Mouse (Mus musculus): ENCODE data around the gene Sirt1. TPM values are rescaled to one million over a fixed set of nuclear protein-coding genes. Genes with fewer than 3 reads are reported as not detected.

Gene Sirt1
- total and polyA plus RNA-seq, 3 experiments = 9.1 to 19.8 TPM; not detected in 1

GRCm38 (mm10) chr10:63337951-63338836, 43.3 kb downstream of the Sirt1 start:
- peak; percentile 61 for DNase-seq (ENCODE audit: low read depth, low spot score)
- H3K36me3 ChIP-seq (ENCODE audit: control insufficient read depth in 1 of 2, insufficient read depth in 2 of 2, low read length in 2 of 2) = peaks cover 0 to 10% of the 10 kb centered on the region in 2 experiments; a peak in 2 of 4 replicates
- no peak for TF ChIP-seq ETS1 (IDR thresholded peaks at IDR 0.05; ENCODE audit: low read depth, low read length)
- TF ChIP-seq ZC3H11A (IDR thresholded peaks at IDR 0.05; ENCODE audit: low read depth, low read length) = no peak
- TF ChIP-seq RAD21 (IDR thresholded peaks at IDR 0.05; ENCODE audit: low read depth, low read length) = no peak
- TF ChIP-seq MAX (IDR thresholded peaks at IDR 0.05; ENCODE audit: low read length) = peak; percentile 36; the same call in 1 of the 2 replicates
- TF ChIP-seq NRF1 (IDR thresholded peaks at IDR 0.05; ENCODE audit: insufficient read depth, low read depth, low read length, poor library complexity, severe bottlenecking) = peak; percentile 7; the same call in 1 of the 2 replicates
- peak in 1 of 2 experiments; percentile 17; a peak in 1 of 4 replicates for TF ChIP-seq POLR2A (IDR thresholded peaks at IDR 0.05; ENCODE audit: control insufficient read depth in 1 of 2, insufficient read depth in 1 of 2, low read depth in 1 of 2, low read length in 2 of 2, poor library complexity in 1 of 2)
- TF ChIP-seq POLR2AphosphoS2 (IDR thresholded peaks at IDR 0.05; ENCODE audit: low read length) = peak; percentile 4; the same call in 1 of the 2 replicates
- TF ChIP-seq USF1 (IDR thresholded peaks at IDR 0.05; ENCODE audit: low read depth, low read length) = peak; percentile 28; the same call in 1 of the 2 replicates
- H3K27me3 ChIP-seq (ENCODE audit: control insufficient read depth in 1 of 2, insufficient read depth in 2 of 2, low read length in 2 of 2) = no peaks in the 10 kb centered on the region
- H3K4me1 ChIP-seq (ENCODE audit: control insufficient read depth in 1 of 2, insufficient read depth in 2 of 2, low read length in 2 of 2) = peaks cover 3 to 12% of the 10 kb centered on the region in 2 experiments; a peak in 3 of 4 replicates
- H3K4me3 ChIP-seq (ENCODE audit: control insufficient read depth in 1 of 2, insufficient read depth in 1 of 2, low read depth in 2 of 2, low read length in 2 of 2) = peak overlapping the region; percentile 98 to 99
- peak overlapping the region; percentile 93 for H3K9ac ChIP-seq (ENCODE audit: control insufficient read depth, low read depth, low read length, poor library complexity, severe bottlenecking)
- no peaks in the 10 kb centered on the region for H3K9me3 ChIP-seq (replicated peaks; ENCODE audit: insufficient read depth, low read length)
- H3K27ac ChIP-seq (ENCODE audit: control insufficient read depth, low read depth, low read length) = peak overlapping the region; percentile 58
- H3K79me2 ChIP-seq (ENCODE audit: control insufficient read depth, insufficient read depth, low read length, poor library complexity) = peaks cover 21% of the 10 kb centered on the region

- Histone ChIP-seq H3K9ac (ENCODE audit: control insufficient read depth, low read depth, low read length, poor library complexity, severe bottlenecking) (peak overlapping the region; percentile 93), H3K79me2 (ENCODE audit: control insufficient read depth, insufficient read depth, low read length, poor library complexity) (peaks cover 21% of the 10 kb centered on the region), H3K27me3 (ENCODE audit: control insufficient read depth in 1 of 2, insufficient read depth in 2 of 2, low read length in 2 of 2) (no peaks in the 10 kb centered on the region), H3K36me3 (ENCODE audit: control insufficient read depth in 1 of 2, insufficient read depth in 2 of 2, low read length in 2 of 2) (peaks cover 0 to 10% of the 10 kb centered on the region in 2 experiments; a peak in 2 of 4 replicates), H3K27ac (ENCODE audit: control insufficient read depth, low read depth, low read length) (no peak overlapping the region), H3K4me1 (ENCODE audit: control insufficient read depth in 1 of 2, insufficient read depth in 2 of 2, low read length in 2 of 2) (peaks cover 3 to 12% of the 10 kb centered on the region in 2 experiments; a peak in 3 of 4 replicates), H3K4me3 (ENCODE audit: control insufficient read depth in 1 of 2, insufficient read depth in 1 of 2, low read depth in 2 of 2, low read length in 2 of 2) (peak overlapping the region; percentile 98 to 99), H3K9me3 (replicated peaks; ENCODE audit: insufficient read depth, low read length) (no peaks in the 10 kb centered on the region)
- TF ChIP-seq MAX (IDR thresholded peaks at IDR 0.05; ENCODE audit: low read length) (no peak), TCF12 (IDR thresholded peaks at IDR 0.05; ENCODE audit: low read depth, low read length) (no peak), MYC (IDR thresholded peaks at IDR 0.05; ENCODE audit: low read depth, low read length) (no peak), TBP (IDR thresholded peaks at IDR 0.05; ENCODE audit: low read depth, low read length) (no peak), USF1 (IDR thresholded peaks at IDR 0.05; ENCODE audit: low read depth, low read length) (no peak), GATA1 (IDR thresholded peaks at IDR 0.05; ENCODE audit: low read depth, low read length) (no peak), SIN3A (IDR thresholded peaks at IDR 0.05; ENCODE audit: low read length) (no peak), JUND (IDR thresholded peaks at IDR 0.05; ENCODE audit: low read depth, low read length) (no peak), ELF1 (IDR thresholded peaks at IDR 0.05; ENCODE audit: low read depth, low read length) (no peak), ZMIZ1 (IDR thresholded peaks at IDR 0.05; ENCODE audit: low read depth, low read length) (no peak), E2F4 (IDR thresholded peaks at IDR 0.05; ENCODE audit: borderline replicate concordance, low read depth, low read length) (no peak), ZKSCAN1 (IDR thresholded peaks at IDR 0.05; ENCODE audit: low read depth, low read length) (no peak), ZNF384 (IDR thresholded peaks at IDR 0.05; ENCODE audit: low read depth, low read length) (no peak; the same call in 1 of the 2 replicates), TAL1 (IDR thresholded peaks at IDR 0.05; ENCODE audit: low read length) (no peak), CHD2 (IDR thresholded peaks at IDR 0.05; ENCODE audit: low read length) (no peak), MYB (IDR thresholded peaks at IDR 0.05; ENCODE audit: low read depth, low read length) (no peak), EP300 (IDR thresholded peaks at IDR 0.05; ENCODE audit: low read depth in 1 of 2, low read length in 2 of 2) (no peak)
- DNase-seq (ENCODE audit: low read depth, low spot score) = no peak
Measured at GRCm38 (mm10) chr10:63337326-63337725, 44.2 kb downstream of the Sirt1 start.
